Mouse (Mus musculus) neural tube, embryonic 13.5 days (tissue): Measurements from ENCODE around the gene Rbm28. TPM values are rescaled to one million over a fixed set of nuclear protein-coding genes. Genes with fewer than 3 reads are reported as not detected.
A peak's percentile ranks its signal among the peaks of the same experiment; 100 is the strongest.

Experiments used
- ATAC-seq: fragments of 200-750 bp; cut with Nextera tagmentation; 2 replicates; pipeline ENCODE4 v1.8.0; 2017; ENCODE audit warnings: low read depth, mild to moderate bottlenecking, moderate TSS enrichment, moderate library complexity
- H3K27ac ChIP-seq: fragments of 300-500 bp; sonication (generic); replicated peaks from 2 replicates; pipeline ENCODE4 v1.5.1; 2015; ENCODE audit warnings: moderate library complexity, mild to moderate bottlenecking, inconsistent platforms
- H3K27me3 ChIP-seq: fragments of 300-500 bp; sonication (generic); 2 replicates; pipeline ENCODE4 v1.6.1; 2015; ENCODE audit warnings: mild to moderate bottlenecking, inconsistent platforms
- H3K36me3 ChIP-seq: fragments of 300-500 bp; sonication (generic); 2 replicates; pipeline ENCODE4 v1.6.1; 2015; ENCODE audit warnings: mild to moderate bottlenecking, inconsistent platforms
- H3K4me1 ChIP-seq: fragments of 300-500 bp; sonication (generic); replicated peaks from 2 replicates; pipeline ENCODE4 v1.6.1; 2015; ENCODE audit warnings: inconsistent platforms
- H3K4me2 ChIP-seq: fragments of 300-500 bp; sonication (generic); 2 replicates; pipeline ENCODE4 v1.6.1; 2015; ENCODE audit warnings: inconsistent platforms, mild to moderate bottlenecking, moderate library complexity
- H3K4me3 ChIP-seq: fragments of 300-500 bp; sonication (generic); 2 replicates; pipeline ENCODE4 v1.5.1; 2015; ENCODE audit warnings: mild to moderate bottlenecking, inconsistent platforms
- H3K9ac ChIP-seq: fragments of 300-500 bp; sonication (generic); 2 replicates; pipeline ENCODE4 v1.6.1; 2015; ENCODE audit warnings: moderate library complexity, mild to moderate bottlenecking, inconsistent platforms
- H3K9me3 ChIP-seq: fragments of 300-500 bp; sonication (generic); 2 replicates; pipeline ENCODE4 v1.6.1; 2016; ENCODE audit warnings: inconsistent platforms
- WGBS: fragments of 180-500 bp; shearing (Covaris S2); methylation state at CpG from one replicate; pipeline ENCODE4 v1.1.7; 2015; 5-methylcytosine and 5-hydroxymethylcytosine counted together
- polyA plus RNA-seq: library from polyadenylated mRNA; unstranded; fragments of >200 nt; fragmentation: Nextera tagmentation; extraction: Ambion mirVana; gene quantifications from 2 replicates; pipeline ENCODE4 v1.2.1, GENCODE M21; 2015

Gene Rbm28
- polyA plus RNA-seq, 1 experiment from 2014 or later, result 44.4 TPM

DNA sequence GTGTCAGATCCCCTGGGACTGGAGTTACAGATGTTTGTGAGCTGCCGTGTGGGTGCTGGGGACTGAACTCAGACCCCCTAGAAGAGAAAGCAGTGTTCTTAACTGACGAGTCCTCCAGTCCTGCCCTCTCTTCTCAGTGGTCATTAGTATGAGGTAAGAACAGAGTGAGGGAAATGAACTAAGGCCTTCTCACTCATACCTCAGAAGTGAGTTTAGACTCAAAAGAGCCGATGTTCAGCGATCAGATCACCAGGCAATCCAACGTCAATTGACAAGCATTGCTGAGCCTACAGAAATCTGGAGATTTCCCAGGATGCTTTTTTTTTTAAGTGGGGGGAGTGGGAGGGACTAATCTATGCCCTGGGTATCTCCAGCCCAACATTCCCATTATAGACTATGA lies 8.5 kb downstream of the Rbm28 start:
- no peaks in the 10 kb centered on the region for H3K9me3 ChIP-seq
- H3K9ac ChIP-seq, result no peak overlapping the region
- H3K36me3 ChIP-seq, result peaks cover 85% of the 10 kb centered on the region
- no peak overlapping the region for H3K4me3 ChIP-seq
- no peaks in the 10 kb centered on the region for H3K27me3 ChIP-seq
- WGBS, result 95% methylated on average over 5 of the region's 5 CpGs
- no peaks in the 10 kb centered on the region for H3K4me1 ChIP-seq
- no peak for ATAC-seq
- H3K4me2 ChIP-seq, result no peak overlapping the region
- no peak overlapping the region for H3K27ac ChIP-seq

DNA sequence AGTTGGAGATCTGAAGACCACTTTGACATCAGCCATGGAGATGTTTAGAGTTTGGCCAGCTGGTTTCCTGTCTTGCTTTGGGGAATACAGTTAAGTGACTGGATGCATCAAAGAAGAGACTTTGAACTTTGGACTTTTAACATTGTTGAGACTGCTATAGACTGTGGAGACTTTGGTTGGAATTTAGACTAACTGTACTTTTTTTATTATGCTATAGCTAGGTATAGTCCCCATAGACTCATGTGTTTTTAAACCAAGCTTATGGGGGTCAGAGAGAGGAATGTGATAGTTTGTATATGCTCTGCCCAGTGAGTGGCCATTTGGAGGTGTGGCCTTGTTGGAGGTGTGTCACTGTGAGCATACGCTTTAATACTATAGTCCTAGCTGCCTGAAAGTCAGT lies 14.8 kb downstream of the Rbm28 start:
- no peaks in the 10 kb centered on the region for H3K27me3 ChIP-seq
- peaks cover 58% of the 10 kb centered on the region for H3K36me3 ChIP-seq
- no peak overlapping the region for H3K27ac ChIP-seq
- H3K4me3 ChIP-seq, result no peak overlapping the region
- H3K9ac ChIP-seq, result no peak overlapping the region
- WGBS, result 97% methylated on average over 1 of the region's 1 CpGs
- ATAC-seq, result no peak
- H3K4me2 ChIP-seq, result no peak overlapping the region
- H3K4me1 ChIP-seq, result peaks cover 4% of the 10 kb centered on the region; the same call in 1 of the 2 replicates
- H3K9me3 ChIP-seq, result no peaks in the 10 kb centered on the region

DNA sequence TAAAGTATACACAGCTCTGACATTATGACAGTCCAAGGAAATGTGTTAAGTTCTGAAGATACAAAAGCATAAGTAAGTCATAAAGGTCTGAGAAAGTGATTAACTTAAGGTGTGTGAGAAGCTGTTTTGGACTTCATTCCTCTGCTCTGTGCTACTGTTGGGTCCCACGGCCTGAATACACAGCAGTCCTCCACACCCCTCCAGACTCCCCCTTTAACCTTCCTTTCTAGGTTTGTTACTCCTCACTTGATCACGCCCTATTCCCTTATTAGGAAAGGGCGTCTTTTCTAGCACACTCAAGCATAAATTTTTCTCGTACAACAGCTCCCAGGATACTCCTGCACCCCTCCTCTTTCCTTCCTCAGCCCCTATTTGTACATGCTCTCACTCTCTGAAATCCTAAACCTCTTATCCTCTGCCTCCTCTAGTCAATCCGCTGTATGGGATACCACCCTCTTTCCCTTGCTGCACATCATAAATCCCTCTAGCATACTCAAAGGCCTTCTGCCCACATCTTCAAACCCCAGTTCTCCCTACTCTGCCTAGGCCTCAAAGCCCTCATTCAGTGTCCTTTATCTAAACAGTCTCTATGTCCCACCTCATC lies 17.3 kb downstream of the Rbm28 start:
- WGBS, result 79% methylated on average over 5 of the region's 5 CpGs

DNA sequence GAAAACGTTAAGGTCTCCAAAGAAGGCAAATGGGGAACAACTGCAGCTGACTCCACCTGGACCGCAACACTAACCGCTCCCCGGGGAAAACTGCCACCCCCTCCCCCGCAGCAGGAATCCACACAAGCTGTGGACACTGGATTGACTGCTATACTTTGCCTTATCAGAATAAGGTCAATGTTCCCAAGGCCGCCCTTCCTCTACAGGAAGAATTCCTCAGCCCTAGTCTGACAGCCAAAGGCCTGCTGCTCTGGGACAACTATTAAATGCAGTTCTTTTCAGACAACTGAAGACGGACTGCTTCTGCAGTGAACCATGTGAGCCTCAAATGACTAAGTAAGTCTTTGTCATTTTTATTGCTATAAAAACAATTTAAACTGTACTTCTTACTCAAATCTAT lies 18.2 kb downstream of the Rbm28 start:
- H3K9me3 ChIP-seq, result no peaks in the 10 kb centered on the region
- no peak overlapping the region for H3K27ac ChIP-seq
- no peaks in the 10 kb centered on the region for H3K27me3 ChIP-seq
- 68% methylated on average over 7 of the region's 7 CpGs for WGBS
- peaks cover 38% of the 10 kb centered on the region for H3K36me3 ChIP-seq
- H3K4me3 ChIP-seq, result no peak overlapping the region
- H3K9ac ChIP-seq, result 0 out of 2 replicates have a peak overlapping the region, but pooled peaks have one; percentile 8
- peaks cover 4% of the 10 kb centered on the region; the same call in 1 of the 2 replicates for H3K4me1 ChIP-seq
- H3K4me2 ChIP-seq, result no peak overlapping the region
- ATAC-seq, result no peak

More for the DNA sequence above, 17.3 kb downstream of the Rbm28 start:
- Histone ChIP-seq H3K4me3 (no peak overlapping the region), H3K4me1 (peaks cover 4% of the 10 kb centered on the region; the same call in 1 of the 2 replicates), H3K36me3 (peaks cover 40% of the 10 kb centered on the region), H3K4me2 (no peak overlapping the region), H3K27me3 (no peaks in the 10 kb centered on the region), H3K9ac (no peak overlapping the region), H3K27ac (no peak overlapping the region), H3K9me3 (no peaks in the 10 kb centered on the region)
- no peak for ATAC-seq

DNA sequence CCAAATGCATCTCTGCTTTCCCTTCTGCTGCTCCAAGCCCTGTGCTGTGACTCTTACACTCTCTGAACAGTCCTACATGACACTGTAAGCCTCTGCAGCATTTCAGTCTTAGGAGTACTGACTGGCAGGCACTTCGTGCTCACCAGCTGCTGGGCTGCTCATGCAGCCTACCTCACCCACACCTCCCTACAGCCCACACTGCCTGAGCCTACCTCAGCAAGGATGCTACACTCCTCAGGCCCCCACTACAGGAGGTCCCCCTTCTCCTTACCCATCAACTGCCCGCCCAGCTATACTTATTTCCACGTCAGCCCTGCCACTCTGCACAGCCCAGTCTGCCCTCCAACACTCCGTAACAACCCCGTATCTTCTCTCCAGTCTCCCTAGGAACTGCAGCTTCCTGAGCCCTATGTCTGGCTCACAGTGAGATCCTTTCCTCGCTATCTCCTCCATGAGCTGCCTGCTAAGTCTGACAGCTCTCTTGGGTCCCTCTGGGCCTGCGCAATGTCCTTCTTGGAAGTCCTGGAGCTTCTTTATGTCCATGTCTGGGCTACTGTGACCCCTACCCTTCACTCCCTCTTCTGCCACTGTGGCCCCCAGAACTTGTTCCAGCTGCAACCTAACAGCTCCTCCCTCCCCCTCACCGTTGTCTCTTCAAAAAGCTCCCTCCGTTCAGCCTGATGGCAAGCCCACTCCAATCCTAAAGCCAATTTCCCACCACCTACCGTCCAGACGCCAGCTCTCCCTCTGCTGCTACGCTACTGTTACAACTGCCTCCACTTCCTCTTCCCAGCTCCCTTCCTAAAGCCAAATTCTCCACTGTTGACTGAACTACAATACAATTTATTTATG lies 19.1 kb downstream of the Rbm28 start:
- Histone ChIP-seq H3K36me3 (peaks cover 36% of the 10 kb centered on the region), H3K9ac (no peak overlapping the region), H3K4me2 (no peak overlapping the region), H3K4me3 (no peak overlapping the region), H3K4me1 (peaks cover 4% of the 10 kb centered on the region; the same call in 1 of the 2 replicates), H3K9me3 (no peaks in the 10 kb centered on the region), H3K27ac (no peak overlapping the region), H3K27me3 (no peaks in the 10 kb centered on the region)
- 67% methylated on average over 12 of the region's 12 CpGs for WGBS
- ATAC-seq, result 0 out of 2 replicates have a peak, but pooled peaks have one; percentile 33

DNA sequence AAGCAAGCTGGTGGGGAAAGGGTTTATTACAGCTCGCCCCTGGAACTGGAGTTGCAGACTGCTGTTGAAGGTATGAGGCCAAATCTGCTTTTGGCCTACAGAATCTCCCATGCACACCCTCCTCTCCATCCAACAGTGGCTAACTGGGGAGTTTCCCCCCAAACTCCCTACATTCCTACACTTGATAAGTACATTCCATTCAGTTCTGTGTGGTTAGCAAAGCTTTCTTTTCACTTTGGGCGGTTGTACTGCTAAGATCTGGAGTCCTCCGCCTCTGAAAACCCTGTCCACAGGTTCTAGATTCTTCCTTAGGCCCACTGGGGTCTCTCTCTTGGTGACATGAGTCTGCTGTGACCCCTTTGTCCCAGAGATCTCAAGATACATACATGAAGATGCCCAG lies 19.8 kb downstream of the Rbm28 start:
- Histone ChIP-seq H3K4me1 (peaks cover 4% of the 10 kb centered on the region; the same call in 1 of the 2 replicates), H3K4me2 (no peak overlapping the region), H3K27me3 (no peaks in the 10 kb centered on the region), H3K4me3 (no peak overlapping the region), H3K36me3 (peaks cover 36% of the 10 kb centered on the region), H3K9me3 (no peaks in the 10 kb centered on the region), H3K9ac (no peak overlapping the region), H3K27ac (no peak overlapping the region)
- 81% methylated on average over 3 of the region's 3 CpGs for WGBS
- no peak for ATAC-seq

DNA sequence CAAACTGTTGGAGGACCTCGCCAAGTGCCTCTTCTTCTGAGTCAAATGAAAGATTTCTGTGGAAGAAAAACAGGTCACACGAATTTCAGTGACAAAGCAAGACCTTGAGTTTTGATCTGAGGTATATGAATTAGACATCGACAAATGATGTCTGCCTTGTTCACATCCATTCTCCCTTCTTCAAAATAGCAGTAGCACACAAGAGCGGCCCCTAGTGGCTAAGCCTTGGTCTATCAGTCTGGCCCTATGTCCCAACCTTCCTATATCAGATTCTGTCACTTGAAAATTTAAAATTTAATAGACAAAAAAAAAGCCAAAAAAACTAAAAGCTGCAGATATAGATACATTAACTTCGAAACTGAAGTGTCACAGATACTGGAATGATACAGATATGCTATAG lies 21.2 kb downstream of the Rbm28 start:
- Histone ChIP-seq H3K27ac (no peak overlapping the region), H3K9ac (no peak overlapping the region), H3K4me1 (peaks cover 4% of the 10 kb centered on the region; the same call in 1 of the 2 replicates), H3K27me3 (no peaks in the 10 kb centered on the region), H3K4me2 (no peak overlapping the region), H3K9me3 (no peaks in the 10 kb centered on the region), H3K36me3 (peaks cover 28% of the 10 kb centered on the region), H3K4me3 (no peak overlapping the region)
- 40% methylated on average over 5 of the region's 5 CpGs for WGBS
- no peak for ATAC-seq

DNA sequence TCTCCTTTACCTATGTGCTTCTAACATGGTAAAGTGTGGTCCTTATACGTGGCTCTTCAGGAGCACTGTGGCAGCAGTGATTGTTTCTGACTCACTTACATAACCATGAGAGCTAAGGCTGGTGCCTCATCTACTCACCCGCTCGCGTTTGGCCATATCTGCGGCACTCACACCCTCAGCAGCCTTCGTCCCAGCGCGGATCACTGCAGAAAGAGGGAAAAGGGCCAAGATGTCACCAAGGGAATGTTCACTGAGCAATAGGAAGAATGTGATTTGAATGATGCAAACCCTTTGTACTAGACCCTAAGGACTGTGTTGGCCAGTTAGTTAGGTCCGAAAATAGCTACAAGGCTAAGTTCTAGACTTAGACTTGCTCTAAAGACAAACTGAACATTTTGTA lies 27.4 kb downstream of the Rbm28 start:
- WGBS, result 95% methylated on average over 9 of the region's 9 CpGs
- Histone ChIP-seq H3K9me3 (no peaks in the 10 kb centered on the region), H3K9ac (no peak overlapping the region), H3K4me1 (no peaks in the 10 kb centered on the region), H3K36me3 (peaks cover 81% of the 10 kb centered on the region), H3K4me3 (no peak overlapping the region), H3K27ac (no peak overlapping the region), H3K27me3 (no peaks in the 10 kb centered on the region), H3K4me2 (no peak overlapping the region)
- ATAC-seq, result no peak

DNA sequence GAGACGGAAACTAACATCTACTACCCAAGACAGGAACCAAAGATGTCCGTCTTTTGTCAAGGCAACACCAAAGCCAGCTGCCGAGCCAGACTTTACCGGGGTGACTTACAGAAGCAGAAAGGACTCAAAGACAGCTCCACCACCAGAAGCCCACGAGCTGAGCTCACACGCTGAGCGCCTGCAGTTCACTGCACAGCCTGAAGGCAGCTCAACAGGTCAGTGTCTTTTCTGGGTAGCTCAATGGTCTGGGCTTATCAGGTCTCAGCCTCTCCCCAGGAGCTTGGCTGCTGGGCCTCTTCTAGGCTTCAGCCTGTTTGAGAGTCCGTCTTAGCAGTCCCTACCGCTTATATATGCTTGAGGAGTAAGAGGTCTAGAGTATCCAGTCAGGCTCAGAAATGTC lies 31.7 kb downstream of the Rbm28 start:
- H3K27me3 ChIP-seq, result no peaks in the 10 kb centered on the region
- no peaks in the 10 kb centered on the region for H3K9me3 ChIP-seq
- H3K4me3 ChIP-seq, result no peak overlapping the region
- no peak overlapping the region for H3K4me2 ChIP-seq
- WGBS, result 93% methylated on average over 9 of the region's 9 CpGs
- H3K9ac ChIP-seq, result no peak overlapping the region
- H3K4me1 ChIP-seq, result no peaks in the 10 kb centered on the region
- ATAC-seq, result no peak
- H3K27ac ChIP-seq, result no peak overlapping the region
- peaks cover 97% of the 10 kb centered on the region for H3K36me3 ChIP-seq

DNA sequence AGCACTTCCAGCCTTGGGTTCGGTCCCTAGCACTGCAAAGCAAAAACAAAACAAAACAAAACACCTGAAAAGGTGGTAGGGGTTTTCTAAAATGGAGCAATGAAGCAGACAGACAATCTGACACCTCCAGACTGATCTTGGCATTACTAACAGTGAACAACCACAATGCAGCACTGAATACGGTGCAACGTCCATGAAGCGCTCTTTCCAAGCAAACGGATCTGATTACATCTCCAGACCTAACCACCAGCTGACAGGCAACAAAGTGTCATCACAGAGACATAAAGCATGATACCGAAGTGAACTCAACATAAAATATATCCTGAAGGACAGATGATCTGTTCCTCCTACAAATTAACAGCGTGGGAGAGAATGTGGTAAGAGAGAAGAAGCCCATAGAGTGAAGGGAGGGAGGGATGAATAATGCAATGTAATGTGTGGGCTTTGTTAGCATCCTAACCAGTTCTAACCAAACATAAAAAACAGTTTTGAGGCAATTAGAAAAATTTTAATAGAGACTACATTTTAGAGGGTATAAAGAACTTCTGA lies 37.9 kb downstream of the Rbm28 start:
- peaks cover 81% of the 10 kb centered on the region for H3K36me3 ChIP-seq
- H3K4me2 ChIP-seq, result no peak overlapping the region
- no peak overlapping the region for H3K4me3 ChIP-seq
- ATAC-seq, result no peak
- no peaks in the 10 kb centered on the region for H3K9me3 ChIP-seq
- H3K27me3 ChIP-seq, result no peaks in the 10 kb centered on the region
- no peak overlapping the region for H3K27ac ChIP-seq
- no peaks in the 10 kb centered on the region for H3K4me1 ChIP-seq
- no peak overlapping the region for H3K9ac ChIP-seq
- 93% methylated on average over 7 of the region's 7 CpGs for WGBS

DNA sequence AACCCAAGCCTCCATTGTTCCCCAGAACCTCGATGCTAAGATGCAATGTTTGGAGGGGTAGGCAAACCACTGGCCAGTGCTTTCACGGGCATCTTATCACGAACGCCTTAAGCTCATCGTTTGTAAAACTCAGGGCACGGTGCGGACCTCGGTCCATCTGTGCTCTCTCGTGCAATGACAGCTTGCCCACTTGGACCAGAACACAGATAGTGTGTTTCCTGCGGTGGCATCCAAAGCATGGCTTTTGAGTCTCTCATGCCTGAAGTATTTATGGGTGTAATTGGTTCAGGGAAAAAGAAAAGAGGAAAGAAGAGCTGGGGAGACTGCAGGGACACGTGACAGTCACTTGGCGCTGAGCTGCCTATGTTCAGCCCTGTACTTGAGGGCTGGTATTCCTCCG lies 44.8 kb downstream of the Rbm28 start:
- Histone ChIP-seq H3K9ac (no peak overlapping the region), H3K36me3 (peaks cover 12% of the 10 kb centered on the region), H3K27me3 (no peaks in the 10 kb centered on the region), H3K4me1 (peaks cover 13% of the 10 kb centered on the region; the same call in 1 of the 2 replicates), H3K9me3 (no peaks in the 10 kb centered on the region), H3K4me3 (no peak overlapping the region), H3K4me2 (no peak overlapping the region), H3K27ac (no peak overlapping the region)
- 89% methylated on average over 13 of the region's 13 CpGs for WGBS
- no peak for ATAC-seq

DNA sequence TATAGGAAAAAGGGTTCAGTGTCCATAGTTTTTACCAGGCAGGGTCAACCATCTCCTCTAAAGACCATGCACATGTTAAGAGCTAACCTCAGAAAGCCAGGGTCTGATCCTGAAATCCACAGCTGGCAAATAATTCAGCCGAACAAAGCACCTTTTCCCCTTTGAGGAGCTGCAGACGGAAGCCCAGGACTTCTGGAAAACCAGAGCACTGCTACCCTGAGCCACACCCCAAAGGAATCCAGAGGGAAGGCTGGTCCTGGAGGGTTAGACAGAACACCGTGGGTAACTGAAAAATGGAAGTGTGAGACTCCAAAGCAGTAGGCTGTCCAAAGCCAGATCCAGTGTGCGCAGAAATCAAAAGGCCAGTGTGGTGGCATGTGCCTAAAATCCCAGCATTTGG lies 45.8 kb downstream of the Rbm28 start:
- Histone ChIP-seq H3K9me3 (no peaks in the 10 kb centered on the region), H3K36me3 (peaks cover 4% of the 10 kb centered on the region; the same call in 1 of the 2 replicates), H3K4me1 (peaks cover 13% of the 10 kb centered on the region; the same call in 1 of the 2 replicates), H3K27me3 (no peaks in the 10 kb centered on the region), H3K9ac (no peak overlapping the region), H3K27ac (no peak overlapping the region), H3K4me3 (no peak overlapping the region), H3K4me2 (no peak overlapping the region)
- no peak for ATAC-seq
- WGBS, result 77% methylated on average over 4 of the region's 4 CpGs
